Mouse (Mus musculus) embryonic facial prominence, embryonic 12.5 days (tissue): ENCODE measurements at regions not wholly inside any gene's neighbourhood (a gene's known extent, or its start where the extent isn't known, plus 50 kb on each side); places are given as distances from the start of the nearest gene placed in this dataset.

ENCODE experiments used
- ATAC-seq: fragments of 200-750 bp; cut with Nextera tagmentation; 2 replicates; pipeline ENCODE4 v1.8.0; 2017; ENCODE audit not compliant: insufficient number of reproducible peaks, insufficient read depth, low FRiP score, low TSS enrichment
- H3K27ac ChIP-seq: fragments of 300-500 bp; sonication (generic); 2 replicates; pipeline ENCODE4 v1.5.1; 2016; ENCODE audit warnings: mild to moderate bottlenecking
- H3K27me3 ChIP-seq: fragments of 300-500 bp; sonication (generic); 2 replicates; pipeline ENCODE4 v1.6.1; 2016; ENCODE audit warnings: mild to moderate bottlenecking, moderate library complexity
- H3K36me3 ChIP-seq: fragments of 300-500 bp; sonication (generic); 2 replicates; pipeline ENCODE4 v1.6.1; 2016; ENCODE audit warnings: mild to moderate bottlenecking
- H3K4me1 ChIP-seq: fragments of 300-500 bp; sonication (generic); 2 replicates; pipeline ENCODE4 v1.6.1; 2016
- H3K4me2 ChIP-seq: fragments of 300-500 bp; sonication (generic); replicated peaks from 2 replicates; pipeline ENCODE4 v1.6.1; 2016; ENCODE audit warnings: mild to moderate bottlenecking, moderate library complexity
- H3K4me3 ChIP-seq: fragments of 300-500 bp; sonication (generic); 2 replicates; pipeline ENCODE4 v1.5.1; 2016; ENCODE audit warnings: mild to moderate bottlenecking
- H3K9ac ChIP-seq: fragments of 300-500 bp; sonication (generic); 2 replicates; pipeline ENCODE4 v1.6.1; 2016; ENCODE audit warnings: mild to moderate bottlenecking, moderate library complexity
- H3K9me3 ChIP-seq: fragments of 300-500 bp; sonication (generic); 2 replicates; pipeline ENCODE4 v1.6.1; 2016; ENCODE audit warnings: mild to moderate bottlenecking, moderate library complexity
- WGBS: fragments of 180-500 bp; shearing (Covaris S2); methylation state at CpG from one replicate; pipeline ENCODE4 v1.1.7; 2016; 5-methylcytosine and 5-hydroxymethylcytosine counted together

GRCm38 (mm10) chr4:70844742-70845141 is 309.9 kb upstream of the Megf9 start:
- WGBS = 11% methylated on average over 1 of the region's 1 CpGs
- Histone ChIP-seq H3K9me3 (no peaks in the 10 kb centered on the region), H3K36me3 (no peaks in the 10 kb centered on the region), H3K4me2 (no peak overlapping the region), H3K4me3 (no peak overlapping the region), H3K4me1 (peaks cover 3% of the 10 kb centered on the region; the same call in 1 of the 2 replicates), H3K9ac (no peak overlapping the region), H3K27ac (no peak overlapping the region), H3K27me3 (no peaks in the 10 kb centered on the region)
- ATAC-seq = no peak

GRCm38 (mm10) chr4:70810956-70811316 is 276.1 kb upstream of the Megf9 start:
- Histone ChIP-seq H3K4me3 (no peak overlapping the region), H3K4me1 (no peaks in the 10 kb centered on the region), H3K9me3 (no peaks in the 10 kb centered on the region), H3K9ac (no peak overlapping the region), H3K36me3 (no peaks in the 10 kb centered on the region), H3K27ac (no peak overlapping the region), H3K4me2 (no peak overlapping the region), H3K27me3 (no peaks in the 10 kb centered on the region)
- ATAC-seq = no peak
- WGBS = 71% methylated on average over 2 of the region's 2 CpGs

GRCm38 (mm10) chr4:70810311-70810955 is 275.6 kb upstream of the Megf9 start:
- H3K9ac ChIP-seq = no peak overlapping the region
- no peak for ATAC-seq
- H3K4me2 ChIP-seq = no peak overlapping the region
- no peaks in the 10 kb centered on the region for H3K27me3 ChIP-seq
- no peak overlapping the region for H3K27ac ChIP-seq
- H3K4me1 ChIP-seq = no peaks in the 10 kb centered on the region
- no peaks in the 10 kb centered on the region for H3K36me3 ChIP-seq
- H3K4me3 ChIP-seq = no peak overlapping the region
- no peaks in the 10 kb centered on the region for H3K9me3 ChIP-seq

- Histone ChIP-seq H3K9me3 (no peaks in the 10 kb centered on the region), H3K4me3 (no peak overlapping the region), H3K9ac (no peak overlapping the region), H3K36me3 (no peaks in the 10 kb centered on the region), H3K27me3 (no peaks in the 10 kb centered on the region), H3K27ac (no peak overlapping the region), H3K4me1 (no peaks in the 10 kb centered on the region), H3K4me2 (no peak overlapping the region)
- ATAC-seq = no peak
- 79% methylated on average over 3 of the region's 3 CpGs for WGBS
Measured at GRCm38 (mm10) chr4:70804925-70805342, 270.1 kb upstream of the Megf9 start.

GRCm38 (mm10) chr4:70798483-70798882 is 263.7 kb upstream of the Megf9 start:
- no peak overlapping the region for H3K4me2 ChIP-seq

GRCm38 (mm10) chr4:70797935-70798334 is 263.1 kb upstream of the Megf9 start:
- Histone ChIP-seq H3K36me3 (no peaks in the 10 kb centered on the region), H3K27me3 (no peaks in the 10 kb centered on the region), H3K4me1 (no peaks in the 10 kb centered on the region), H3K9ac (no peak overlapping the region), H3K4me3 (no peak overlapping the region), H3K9me3 (no peaks in the 10 kb centered on the region), H3K27ac (no peak overlapping the region), H3K4me2 (no peak overlapping the region)
- ATAC-seq = no peak
- WGBS = 85% methylated on average over 3 of the region's 3 CpGs

More at GRCm38 (mm10) chr4:70798483-70798882, 263.7 kb upstream of the Megf9 start:
- Histone ChIP-seq H3K4me3 (no peak overlapping the region), H3K36me3 (no peaks in the 10 kb centered on the region), H3K27me3 (no peaks in the 10 kb centered on the region), H3K4me1 (no peaks in the 10 kb centered on the region), H3K9ac (no peak overlapping the region), H3K27ac (no peak overlapping the region), H3K9me3 (no peaks in the 10 kb centered on the region)
- ATAC-seq = no peak
- 33% methylated on average over 1 of the region's 1 CpGs for WGBS

- Histone ChIP-seq H3K9me3 (no peaks in the 10 kb centered on the region), H3K27ac (no peak overlapping the region), H3K4me2 (no peak overlapping the region), H3K27me3 (no peaks in the 10 kb centered on the region), H3K36me3 (no peaks in the 10 kb centered on the region), H3K4me3 (no peak overlapping the region), H3K4me1 (no peaks in the 10 kb centered on the region), H3K9ac (no peak overlapping the region)
- 60% methylated on average over 2 of the region's 2 CpGs for WGBS
- ATAC-seq = no peak
Measured at GRCm38 (mm10) chr4:70783487-70783886, 248.7 kb upstream of the Megf9 start.

- no peaks in the 10 kb centered on the region for H3K27me3 ChIP-seq
- H3K4me1 ChIP-seq = no peaks in the 10 kb centered on the region
- H3K4me2 ChIP-seq = no peak overlapping the region
- no peaks in the 10 kb centered on the region for H3K36me3 ChIP-seq
- H3K9me3 ChIP-seq = no peaks in the 10 kb centered on the region
- H3K4me3 ChIP-seq = no peak overlapping the region
- no peak overlapping the region for H3K9ac ChIP-seq
- no peak for ATAC-seq
- H3K27ac ChIP-seq = no peak overlapping the region
- 90% methylated on average over 2 of the region's 2 CpGs for WGBS
Measured at GRCm38 (mm10) chr4:70781591-70781990, 246.8 kb upstream of the Megf9 start.

GRCm38 (mm10) chr4:70776273-70776672 is 241.5 kb upstream of the Megf9 start:
- 64% methylated on average over 1 of the region's 1 CpGs for WGBS
- no peak overlapping the region for H3K27ac ChIP-seq
- no peaks in the 10 kb centered on the region for H3K36me3 ChIP-seq
- no peak overlapping the region for H3K4me3 ChIP-seq
- H3K4me1 ChIP-seq = no peaks in the 10 kb centered on the region
- ATAC-seq = no peak
- H3K4me2 ChIP-seq = no peak overlapping the region
- no peaks in the 10 kb centered on the region for H3K9me3 ChIP-seq
- no peak overlapping the region for H3K9ac ChIP-seq
- H3K27me3 ChIP-seq = no peaks in the 10 kb centered on the region

DNA sequence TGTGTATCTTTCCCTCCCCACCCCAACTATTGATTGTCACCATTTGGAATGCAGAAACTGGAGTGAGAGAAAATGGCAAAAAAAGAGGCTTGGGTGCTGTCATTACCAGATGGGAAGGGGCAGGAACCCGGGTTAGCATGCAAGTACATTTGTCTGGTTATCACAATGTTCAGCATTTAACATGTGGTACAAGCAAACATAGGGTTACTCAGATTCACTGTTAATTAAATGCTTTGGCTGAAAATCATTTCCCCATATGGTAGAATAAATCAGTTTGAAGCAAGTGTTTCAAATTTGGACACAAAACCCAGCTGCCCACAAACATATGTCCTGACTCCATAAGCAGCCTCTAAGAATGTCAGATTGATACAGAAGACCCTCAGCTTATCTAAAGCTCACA is 208.6 kb upstream of the Megf9 start:
- Histone ChIP-seq H3K4me3 (no peak overlapping the region), H3K9ac (no peak overlapping the region), H3K36me3 (no peaks in the 10 kb centered on the region), H3K9me3 (no peaks in the 10 kb centered on the region), H3K4me1 (no peaks in the 10 kb centered on the region), H3K4me2 (no peak overlapping the region), H3K27ac (no peak overlapping the region), H3K27me3 (no peaks in the 10 kb centered on the region)
- ATAC-seq = no peak
- whole genome bisulfite sequencing = 58% methylated on average over 1 of the region's 1 CpGs

GRCm38 (mm10) chr4:70742002-70742401 is 207.2 kb upstream of the Megf9 start:
- no peaks in the 10 kb centered on the region for H3K27me3 ChIP-seq
- no peak overlapping the region for H3K27ac ChIP-seq
- no peaks in the 10 kb centered on the region for H3K4me1 ChIP-seq
- H3K4me3 ChIP-seq = no peak overlapping the region
- no peaks in the 10 kb centered on the region for H3K9me3 ChIP-seq
- WGBS = 33% methylated on average over 1 of the region's 1 CpGs
- H3K4me2 ChIP-seq = no peak overlapping the region
- no peaks in the 10 kb centered on the region for H3K36me3 ChIP-seq
- no peak for ATAC-seq
- no peak overlapping the region for H3K9ac ChIP-seq

- no peak overlapping the region for H3K9ac ChIP-seq
- no peak overlapping the region for H3K4me2 ChIP-seq
- H3K9me3 ChIP-seq = no peaks in the 10 kb centered on the region
- 7% methylated on average over 4 of the region's 4 CpGs for WGBS
- no peaks in the 10 kb centered on the region for H3K27me3 ChIP-seq
- no peaks in the 10 kb centered on the region for H3K4me1 ChIP-seq
- H3K4me3 ChIP-seq = no peak overlapping the region
- H3K36me3 ChIP-seq = no peaks in the 10 kb centered on the region
- H3K27ac ChIP-seq = no peak overlapping the region
- no peak for ATAC-seq
Measured at GRCm38 (mm10) chr4:70741121-70741520, 206.3 kb upstream of the Megf9 start.
